Mouse (Mus musculus) spleen, postnatal 4 days (tissue): ENCODE measurements around the gene Abi3bp.

Experiments used
- DNase-seq, 2 experiments: peaks; one replicate each; pipeline ENCODE4 v3.0.0; 2022; ENCODE audit warnings: low spot score in 2 of 2

The Abi3bp gene

DNA sequence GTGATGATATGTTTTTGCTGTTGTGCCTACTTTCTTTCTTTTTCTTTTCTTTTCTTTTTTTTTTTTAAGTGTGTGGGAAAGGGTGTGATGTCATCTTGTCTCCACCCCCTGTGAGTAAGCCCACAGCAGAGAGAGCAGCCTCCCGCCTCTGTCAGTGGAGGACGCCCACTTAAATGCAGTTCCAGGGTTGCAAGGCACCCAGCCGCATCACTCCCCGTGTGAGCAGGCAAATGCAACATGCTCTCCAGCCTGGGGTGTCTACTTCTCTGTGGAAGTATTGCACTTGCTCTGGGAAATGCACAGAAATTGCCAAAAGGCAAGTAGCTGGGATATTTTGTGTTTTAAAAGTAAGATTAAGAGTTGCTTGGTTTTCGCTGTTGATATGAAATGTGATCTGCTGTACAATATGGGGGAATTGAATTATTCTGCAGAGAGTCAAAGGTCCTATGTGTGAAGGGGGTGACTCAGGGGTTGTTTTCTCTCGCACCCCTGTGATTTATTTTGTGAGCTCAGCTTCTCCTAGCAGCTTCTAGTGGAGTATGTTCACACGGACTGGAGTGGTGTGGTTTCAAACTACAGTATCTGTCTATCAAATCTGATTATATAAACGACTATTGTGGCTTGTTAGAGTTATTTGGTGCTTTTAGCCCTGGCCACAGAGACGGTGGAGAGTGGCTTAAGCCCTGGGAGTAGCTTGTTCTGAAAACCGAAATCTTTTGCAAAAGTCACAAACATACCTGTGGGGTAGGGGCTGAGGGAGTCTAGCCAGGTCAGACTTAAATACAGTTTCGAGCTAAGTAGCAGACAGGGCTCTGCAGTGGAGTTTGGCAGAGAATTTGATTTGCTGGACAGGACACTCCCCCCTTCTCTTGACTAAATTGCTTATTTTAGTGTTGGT, at the start of gene Abi3bp:
TSS of gene Abi3bp (plus strand) at position 202 of the 898 bp plus-strand sequence.
- no peak for DNase-seq

DNA sequence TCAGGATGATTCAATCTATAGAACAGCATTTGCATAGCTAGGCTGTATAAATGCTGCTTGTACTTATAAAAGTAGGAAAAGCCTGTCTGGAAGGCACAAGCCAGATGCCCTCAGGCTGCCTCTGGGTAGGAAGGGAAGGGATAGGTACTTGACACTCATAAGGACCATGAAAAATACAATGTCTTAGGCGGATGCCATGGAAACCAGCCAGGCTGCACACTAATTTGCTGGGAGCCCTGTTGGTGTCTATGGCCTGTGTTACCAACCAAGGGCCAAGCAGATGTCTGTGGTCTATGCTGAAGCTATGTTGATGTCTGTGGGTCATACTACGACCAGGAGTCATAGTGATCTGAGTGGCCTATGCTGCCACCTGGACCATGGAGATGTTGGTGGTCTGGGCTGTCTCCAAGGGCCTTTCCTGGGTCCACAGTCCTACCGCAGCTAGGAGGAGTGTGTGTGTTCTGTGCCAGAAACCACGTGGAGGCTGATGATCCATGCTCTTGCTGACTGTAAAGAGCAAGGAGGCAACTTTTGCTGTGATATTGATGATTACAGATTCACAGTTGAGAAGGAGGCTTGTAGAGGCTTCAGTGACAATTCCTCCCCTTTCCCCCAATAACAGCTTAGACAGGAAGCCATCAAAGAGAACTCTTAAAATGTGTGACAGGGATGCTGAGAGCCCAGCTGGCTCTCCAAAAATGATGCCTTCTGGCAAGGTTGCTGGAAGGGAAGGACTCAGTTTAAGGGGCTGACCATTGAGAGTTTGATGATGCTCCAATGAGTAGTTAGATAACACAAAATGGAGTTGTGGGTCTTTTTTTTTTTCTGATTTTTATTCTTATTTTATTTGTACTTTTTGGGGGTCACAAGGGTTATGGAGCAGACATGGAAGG, 42.1 kb upstream of the Abi3bp start:
- no peak for DNase-seq

DNA sequence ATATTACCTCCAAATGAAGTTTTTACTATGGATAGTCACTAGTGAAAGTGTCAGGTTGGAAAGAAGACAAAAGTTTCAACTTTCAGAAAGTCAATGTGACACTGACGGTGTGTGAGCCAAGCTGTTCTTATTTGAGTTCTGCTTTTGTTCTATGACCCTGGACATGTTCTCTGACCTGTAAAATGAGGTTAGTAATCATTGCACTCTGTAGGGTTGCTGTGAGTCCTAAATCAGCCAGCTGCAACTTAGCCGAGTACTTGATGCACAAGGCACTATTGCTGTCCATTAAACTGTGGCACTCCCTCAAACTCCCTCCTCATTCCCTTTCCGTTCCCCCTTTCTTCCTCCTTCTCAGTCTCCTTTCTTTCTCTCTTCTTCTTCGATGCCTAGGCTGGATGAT, 37.4 kb upstream of the Abi3bp start:
- DNase-seq = no peak

- no peak for DNase-seq
Observed at GRCm38 (mm10) chr16:56441113-56441512, 36.6 kb upstream of the Abi3bp start.

DNA sequence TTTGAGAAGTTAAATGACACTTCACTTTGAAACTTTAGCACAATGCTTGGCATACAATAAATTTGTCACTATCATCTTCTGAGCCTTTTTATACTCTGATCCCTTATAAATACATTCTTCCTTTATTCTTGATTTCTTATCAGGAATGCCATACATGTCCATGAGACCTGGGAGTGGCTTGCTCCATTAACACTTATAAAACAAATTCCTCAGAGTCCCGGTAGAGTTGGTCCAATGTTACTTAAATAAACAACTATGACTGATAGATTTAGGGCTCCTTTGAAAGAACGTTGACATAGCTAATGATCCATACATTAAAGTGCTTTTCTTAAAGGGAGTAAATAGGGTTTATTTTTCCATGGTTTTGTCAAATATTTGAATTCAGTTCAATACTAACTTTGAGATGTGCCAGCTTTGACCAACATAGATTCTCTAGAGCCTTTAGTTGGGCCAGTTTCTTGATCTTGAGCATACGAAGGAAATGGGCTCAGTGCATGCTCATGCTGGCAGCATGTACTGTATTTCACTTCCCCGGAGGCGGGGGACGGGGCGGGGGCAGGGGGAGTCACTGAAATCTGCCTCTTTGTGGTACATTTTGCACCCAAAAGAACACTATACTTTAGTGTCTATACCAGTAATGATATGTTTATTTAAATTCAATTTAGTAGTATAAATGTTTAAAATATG, 35.9 kb upstream of the Abi3bp start:
- DNase-seq = no peak

DNA sequence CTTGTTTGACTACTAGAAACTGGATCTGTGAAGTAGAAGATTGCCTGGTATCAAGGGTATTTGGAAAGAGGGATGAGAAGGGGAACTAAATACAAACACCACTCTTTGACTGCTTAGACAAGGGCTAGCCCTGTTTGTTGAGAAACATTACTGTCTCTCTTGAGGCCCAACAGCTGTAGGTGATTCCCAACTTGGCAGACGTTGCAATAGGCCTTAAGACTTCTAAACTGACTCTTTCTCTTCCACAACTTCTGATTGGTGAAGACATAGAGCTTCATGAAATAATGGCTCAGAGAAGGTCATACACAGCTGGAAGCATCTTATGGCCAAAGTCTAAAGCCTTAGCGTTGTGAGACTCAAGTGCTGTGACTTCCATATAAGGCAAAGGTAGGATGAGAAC, 26.2 kb upstream of the Abi3bp start:
- no peak for DNase-seq

DNA sequence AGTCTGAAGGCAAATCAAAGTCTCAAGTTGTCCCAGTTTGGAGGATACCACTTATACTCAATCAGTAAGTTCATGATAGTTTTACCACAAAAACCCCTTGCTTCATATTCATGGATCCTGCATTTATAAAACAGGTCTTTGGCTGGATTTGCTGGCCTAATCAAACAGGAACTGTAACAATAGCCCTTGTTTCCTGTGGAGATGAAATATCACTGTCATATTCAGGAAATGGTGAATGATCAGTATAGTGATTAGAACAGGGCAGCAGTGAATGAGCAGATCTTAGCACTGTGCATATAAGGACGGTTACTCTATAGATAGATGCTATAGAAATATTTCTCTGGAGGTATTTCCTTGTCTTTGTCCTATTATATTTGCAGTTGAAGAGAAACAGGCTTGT, 25.8 kb upstream of the Abi3bp start:
- DNase-seq = no peak

- DNase-seq = no peak
Observed at GRCm38 (mm10) chr16:56458052-56458754, 19.5 kb upstream of the Abi3bp start.

GRCm38 (mm10) chr16:56473160-56473559, 4.5 kb upstream of the Abi3bp start:
- DNase-seq = no peak

DNA sequence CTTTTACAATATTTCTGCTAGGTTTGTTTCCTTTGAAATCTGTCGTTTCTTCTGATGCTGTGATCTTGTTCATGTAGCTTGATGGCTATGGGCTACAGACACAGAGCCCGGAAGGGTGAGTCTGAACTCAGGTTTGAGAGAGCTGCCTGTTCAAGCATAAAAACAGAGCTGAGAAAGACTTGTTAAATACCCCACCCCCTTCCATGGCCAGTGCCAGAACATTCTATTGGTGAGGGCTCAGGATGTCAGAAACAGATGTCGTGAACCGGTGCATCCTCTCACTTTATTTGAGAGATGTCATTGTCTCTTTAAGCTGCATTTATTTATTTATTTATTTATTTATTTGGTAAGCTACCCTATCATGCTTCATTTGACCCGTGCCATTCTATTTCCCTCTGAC, 2.0 kb upstream of the Abi3bp start:
- DNase-seq = no peak

GRCm38 (mm10) chr16:56478575-56479191, 1.0 kb downstream of the Abi3bp start:
- no peak for DNase-seq

DNA sequence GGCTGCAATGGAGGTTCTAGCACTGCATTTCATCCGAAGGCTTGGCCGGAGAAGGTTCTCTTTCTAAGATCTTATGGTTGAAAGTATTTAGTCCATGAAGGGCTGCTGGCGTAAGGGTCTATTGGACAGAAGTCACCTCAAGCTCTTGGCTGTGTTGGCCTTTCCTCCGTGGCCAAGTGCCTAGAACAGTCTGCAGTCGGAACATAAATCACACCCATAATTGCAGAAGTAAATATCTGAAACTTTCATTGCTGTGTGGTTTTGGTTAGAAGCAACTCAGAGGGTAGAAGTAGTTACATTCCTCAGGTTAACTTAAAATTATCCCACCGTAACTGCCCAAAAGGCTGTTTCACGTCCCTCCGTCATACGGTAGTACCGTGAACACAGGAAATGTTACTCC, 5.8 kb downstream of the Abi3bp start:
- no peak for DNase-seq

DNA sequence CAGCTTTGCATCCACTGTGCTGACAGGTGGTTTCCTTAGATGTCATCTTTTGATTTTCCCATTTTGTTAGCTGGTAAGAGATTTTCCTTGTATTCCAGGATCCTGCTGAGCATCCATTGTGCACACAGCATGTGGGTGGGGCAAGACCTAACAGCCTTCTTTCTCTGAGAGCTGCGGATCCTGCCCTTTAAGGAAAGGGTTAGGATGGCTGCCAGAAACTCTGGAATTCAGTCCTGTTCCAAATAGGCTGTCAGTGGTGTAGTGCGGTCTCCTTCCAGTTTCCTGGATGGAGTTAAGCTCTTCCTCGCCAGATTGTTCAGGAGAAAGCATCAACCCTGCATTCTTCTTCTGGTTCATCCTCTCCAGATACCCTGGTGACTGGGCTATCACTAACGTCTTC, 8.8 kb downstream of the Abi3bp start:
- DNase-seq = no peak

- DNase-seq = no peak
Observed at GRCm38 (mm10) chr16:56490861-56491260, 13.2 kb downstream of the Abi3bp start.

GRCm38 (mm10) chr16:56495266-56495665, 17.6 kb downstream of the Abi3bp start:
- DNase-seq = no peak

- DNase-seq = no peak
Observed at GRCm38 (mm10) chr16:56496743-56497142, 19.1 kb downstream of the Abi3bp start.

- DNase-seq = no peak
Observed at GRCm38 (mm10) chr16:56498680-56499079, 21.0 kb downstream of the Abi3bp start.

GRCm38 (mm10) chr16:56500441-56500840, 22.8 kb downstream of the Abi3bp start:
- no peak for DNase-seq

DNA sequence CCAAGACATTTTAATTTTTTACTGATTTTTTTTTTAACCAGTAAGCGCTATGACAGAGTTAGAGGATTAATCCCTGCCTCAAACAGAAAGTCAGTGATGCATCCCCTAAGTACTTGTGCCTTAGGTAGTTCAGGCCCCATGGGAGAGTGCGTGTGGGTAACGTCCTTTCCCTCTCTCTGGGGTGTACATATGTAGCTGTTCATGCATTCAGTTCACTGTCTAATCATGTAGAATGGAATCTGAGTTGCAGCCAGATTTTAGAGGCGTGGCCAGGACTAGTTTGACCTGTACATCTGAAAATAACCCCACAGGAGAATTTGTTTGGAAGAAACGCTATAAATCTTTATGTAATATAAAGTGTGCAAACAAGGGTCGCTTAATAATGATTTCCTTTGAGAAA, 23.4 kb downstream of the Abi3bp start:
- no peak for DNase-seq

DNA sequence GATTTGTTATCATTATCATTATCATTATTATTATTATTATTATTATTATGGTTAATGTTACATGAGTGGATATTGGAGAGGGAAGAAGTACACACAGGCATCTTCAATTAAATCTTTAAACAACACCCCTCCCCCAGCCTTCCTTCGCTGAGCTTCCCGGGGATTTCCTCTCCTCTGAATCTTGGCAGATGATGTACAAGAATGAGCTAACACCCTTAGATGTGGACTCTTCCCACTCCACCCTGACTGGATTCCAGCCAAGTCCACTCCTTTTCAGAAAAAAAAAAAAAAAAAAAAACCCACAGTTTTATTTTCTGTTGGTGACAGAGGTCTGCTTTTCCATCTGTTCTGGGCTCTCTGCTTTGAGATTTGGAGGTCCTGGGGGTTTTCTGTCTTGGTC, 23.8 kb downstream of the Abi3bp start:
- no peak for DNase-seq

- no peak for DNase-seq
Observed at GRCm38 (mm10) chr16:56502134-56502533, 24.5 kb downstream of the Abi3bp start.
